Mouse (Mus musculus) olfactory bulb, adult 2 months (tissue): ENCODE data around the gene Frmd4a. TPM values are rescaled to one million over a fixed set of nuclear protein-coding genes. Genes with fewer than 3 reads are reported as not detected.

Experiments
- H3K27ac ChIP-seq: fragments of 200-500 bp; 2 replicates; pipeline ENCODE4 v1.5.1; 2012; ENCODE audit warnings: low read depth, low read length; ENCODE audit not compliant: insufficient read depth
- H3K4me1 ChIP-seq: fragments of 200-500 bp; 2 replicates; pipeline ENCODE4 v1.6.1; 2012; ENCODE audit warnings: low read length; ENCODE audit not compliant: control insufficient read depth, insufficient read depth
- H3K4me3 ChIP-seq: fragments of 200-500 bp; 2 replicates; pipeline ENCODE4 v1.5.1; 2012; ENCODE audit warnings: mild to moderate bottlenecking, low read depth, low read length, moderate library complexity; ENCODE audit not compliant: insufficient read depth
- CTCF ChIP-seq: fragments of 200-500 bp; IDR thresholded peaks from 2 replicates; pipeline ENCODE4 v1.5.1; 2012; ENCODE audit warnings: low read depth, mild to moderate bottlenecking, low read length, moderate library complexity; ENCODE audit not compliant: insufficient read depth
- POLR2A ChIP-seq: fragments of 200-500 bp; IDR thresholded peaks from 2 replicates; pipeline ENCODE4 v1.6.1; 2012; ENCODE audit warnings: mild to moderate bottlenecking, low read depth, low read length, moderate library complexity; ENCODE audit not compliant: insufficient read depth
- WGBS: fragments of 180-500 bp; shearing (Covaris S2); methylation state at CpG from one replicate; pipeline ENCODE4 v1.1.7; 2018; 5-methylcytosine and 5-hydroxymethylcytosine counted together
- polyA plus RNA-seq: library from polyadenylated mRNA; stranded (reverse); fragments of >200 nt; gene quantifications from 2 replicates; pipeline ENCODE4 v1.2.4, GENCODE M21; 2012; ENCODE audit warnings: low replicate concordance; ENCODE audit not compliant: missing spikeins, insufficient read depth, insufficient read length

Frmd4a gene
- polyA plus RNA-seq, 1 experiment, result not detected

DNA sequence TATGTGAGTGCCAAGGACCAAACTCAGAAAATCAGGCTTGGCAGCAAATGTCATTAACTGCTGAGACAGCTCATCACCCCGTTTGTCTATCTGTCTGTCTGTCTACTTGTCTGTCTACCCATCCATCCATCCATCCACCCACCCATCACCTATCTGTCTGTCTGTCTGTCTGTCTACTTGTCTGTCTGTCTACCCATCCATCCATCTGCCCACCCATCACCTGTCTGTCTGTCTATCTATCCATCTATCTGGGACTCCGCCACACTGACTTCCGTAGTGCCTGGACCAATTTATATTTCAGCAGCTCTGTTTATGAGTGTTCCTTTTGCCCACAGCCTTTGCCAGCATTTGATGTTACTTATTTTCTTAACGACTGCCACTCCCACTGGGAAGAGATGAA is 375.5 kb downstream of the Frmd4a start:
- no peak overlapping the region for H3K27ac ChIP-seq
- no peak overlapping the region for H3K4me3 ChIP-seq
- TF ChIP-seq POLR2A, result no peak
- TF ChIP-seq CTCF, result no peak
- 79% methylated on average over 4 of the region's 4 CpGs for WGBS
- H3K4me1 ChIP-seq, result peaks cover 5% of the 10 kb centered on the region; the same call in 1 of the 2 replicates

DNA sequence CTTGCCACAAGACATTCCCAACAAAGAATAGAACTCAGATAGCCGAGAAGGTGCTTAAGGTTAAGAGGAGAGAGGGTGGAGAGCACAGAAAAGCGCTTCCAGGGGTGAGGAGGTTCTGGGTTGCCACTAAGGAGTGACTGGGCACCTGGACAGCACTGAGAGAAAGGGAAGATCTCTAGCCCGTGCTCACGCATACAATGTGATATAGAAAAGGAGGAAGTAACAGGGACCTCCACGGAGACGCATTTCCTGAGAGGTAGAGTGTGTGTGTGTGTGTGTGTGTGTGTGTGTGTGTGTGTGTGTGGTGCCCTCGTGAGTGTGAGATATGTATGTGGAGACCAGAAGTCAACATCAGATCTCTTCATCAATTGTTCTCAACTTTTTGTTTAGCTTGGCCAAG is 377.1 kb downstream of the Frmd4a start:
- 91% methylated on average over 7 of the region's 7 CpGs for WGBS
- TF ChIP-seq CTCF, result no peak
- TF ChIP-seq POLR2A, result no peak
- H3K4me1 ChIP-seq, result peaks cover 3% of the 10 kb centered on the region; the same call in 1 of the 2 replicates
- no peak overlapping the region for H3K27ac ChIP-seq
- H3K4me3 ChIP-seq, result no peak overlapping the region

DNA sequence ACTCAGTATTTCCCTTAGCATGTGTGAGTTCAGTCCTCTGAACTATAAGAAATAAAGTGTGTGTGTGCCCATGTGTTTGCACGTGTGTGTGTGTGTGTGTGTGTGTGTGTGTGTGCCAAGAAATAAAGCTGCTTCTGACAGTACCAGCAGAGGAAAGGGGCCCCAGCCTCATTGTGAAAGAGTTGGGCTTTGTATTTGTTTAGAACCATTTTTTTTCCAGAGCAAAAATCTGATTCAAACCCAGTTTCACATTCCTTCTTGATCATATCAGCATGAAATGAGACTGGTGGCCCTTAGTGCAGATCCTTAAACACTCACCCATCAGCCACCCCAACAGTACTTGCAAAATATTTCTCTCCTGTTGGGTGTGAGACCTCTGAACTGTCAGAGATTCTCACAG is 382.2 kb downstream of the Frmd4a start:
- WGBS, result 57% methylated on average over 1 of the region's 1 CpGs
- no peak overlapping the region for H3K27ac ChIP-seq
- TF ChIP-seq CTCF (no peak), POLR2A (no peak)
- no peak overlapping the region for H3K4me3 ChIP-seq
- 0 out of 2 replicates have a peak, but pooled peaks cover 7% of the 10 kb centered on the region for H3K4me1 ChIP-seq

DNA sequence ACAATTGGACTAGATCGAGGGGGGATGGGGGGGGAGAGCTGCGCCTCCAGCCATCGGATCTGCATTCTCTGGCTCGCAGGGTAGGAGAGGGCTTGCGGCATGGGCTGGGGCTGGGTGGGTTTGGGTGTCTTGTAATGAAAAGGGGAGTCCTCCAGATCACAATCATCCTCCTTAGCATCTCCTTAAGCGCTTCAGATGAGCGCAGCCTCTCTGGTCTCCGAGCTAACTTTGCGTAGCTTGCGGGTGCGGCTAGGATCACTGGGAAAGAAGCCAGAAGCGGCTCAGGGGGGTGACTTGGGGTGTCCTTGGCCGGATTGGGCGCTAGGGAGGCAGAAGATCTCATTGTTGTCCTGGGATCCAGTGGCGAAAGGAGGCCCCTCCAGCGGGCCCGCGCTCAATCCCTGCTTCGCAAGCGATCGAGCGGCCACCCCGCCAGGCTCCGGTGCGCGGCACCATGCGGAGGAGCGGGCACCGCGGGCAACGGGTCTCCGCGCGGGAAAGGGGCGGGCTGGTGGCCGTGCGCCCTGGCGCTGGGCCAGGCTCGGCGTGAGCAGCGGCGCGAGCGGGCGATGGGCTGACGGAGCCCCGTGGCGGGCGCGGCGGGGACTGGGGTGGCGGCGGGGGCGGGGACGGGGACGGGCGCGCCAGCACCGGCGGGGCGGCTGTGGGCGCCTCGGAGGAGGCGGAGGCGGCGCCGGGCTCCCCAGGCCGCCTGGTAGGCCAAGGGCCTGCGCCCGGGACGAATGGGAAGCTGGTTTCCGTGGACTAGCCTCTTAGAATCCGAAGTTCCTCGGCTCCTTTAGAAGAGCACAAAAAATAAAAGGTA is 383.5 kb downstream of the Frmd4a start:
- 0 out of 2 replicates have a peak, but pooled peaks cover 7% of the 10 kb centered on the region for H3K4me1 ChIP-seq
- H3K4me3 ChIP-seq, result peak overlapping the region; percentile 79
- peak overlapping the region; percentile 83 for H3K27ac ChIP-seq
- 0 out of 2 replicates have a peak, but pooled peaks have one; percentile 16 for TF ChIP-seq POLR2A
- TF ChIP-seq CTCF, result no peak
- 1% methylated on average over 53 of the region's 74 CpGs for WGBS

DNA sequence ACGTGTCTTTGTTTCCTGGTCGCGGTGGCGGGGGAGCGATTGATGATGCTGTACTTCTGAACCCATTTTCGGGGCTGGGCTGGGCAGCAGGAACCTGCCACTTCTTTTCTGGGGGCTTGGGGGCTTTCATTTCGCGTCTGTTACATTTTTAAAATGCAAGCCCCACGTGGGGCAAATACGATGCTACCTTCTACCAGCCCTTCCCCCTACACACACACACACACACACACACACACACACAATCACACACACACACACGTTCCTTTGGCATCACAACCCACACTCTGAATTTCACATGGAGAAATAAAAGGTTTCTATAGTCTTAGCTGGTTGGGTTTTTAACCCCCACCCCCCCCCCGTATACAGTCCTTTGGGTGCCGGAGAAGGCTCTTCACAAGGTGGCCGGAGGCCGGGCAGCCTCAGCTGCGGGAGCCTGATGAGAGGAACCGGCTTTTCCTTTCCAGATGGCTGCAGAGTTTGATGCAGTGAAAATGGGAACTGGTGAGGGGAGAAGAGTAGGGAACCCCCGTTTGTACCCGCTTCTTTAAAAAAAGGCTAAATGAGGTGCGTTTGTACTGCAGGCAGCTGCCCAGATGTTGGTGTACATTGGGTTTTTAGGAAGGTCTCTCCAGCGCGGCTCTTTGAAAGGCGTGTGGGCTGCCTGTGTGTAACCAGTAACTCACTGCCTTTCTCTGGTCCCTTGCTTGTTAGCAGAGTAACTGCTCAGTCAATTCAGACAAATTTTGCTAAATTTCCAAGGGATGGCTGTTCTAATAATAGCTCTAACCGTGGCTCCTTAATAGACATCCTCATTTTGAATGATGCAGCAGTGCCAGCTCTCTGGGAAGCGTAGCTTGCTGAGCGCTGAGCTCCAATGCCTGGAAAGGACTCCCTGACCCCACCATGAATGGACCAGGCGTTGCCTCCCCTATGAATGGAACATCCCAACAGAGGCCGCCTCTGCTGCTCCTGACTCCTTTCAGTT is 384.4 kb downstream of the Frmd4a start:
- Histone ChIP-seq H3K27ac (peak overlapping the region; percentile 79), H3K4me3 (peak overlapping the region; percentile 79), H3K4me1 (0 out of 2 replicates have a peak, but pooled peaks cover 7% of the 10 kb centered on the region)
- WGBS, result 2% methylated on average over 28 of the region's 28 CpGs
- TF ChIP-seq POLR2A (no peak), CTCF (no peak)

DNA sequence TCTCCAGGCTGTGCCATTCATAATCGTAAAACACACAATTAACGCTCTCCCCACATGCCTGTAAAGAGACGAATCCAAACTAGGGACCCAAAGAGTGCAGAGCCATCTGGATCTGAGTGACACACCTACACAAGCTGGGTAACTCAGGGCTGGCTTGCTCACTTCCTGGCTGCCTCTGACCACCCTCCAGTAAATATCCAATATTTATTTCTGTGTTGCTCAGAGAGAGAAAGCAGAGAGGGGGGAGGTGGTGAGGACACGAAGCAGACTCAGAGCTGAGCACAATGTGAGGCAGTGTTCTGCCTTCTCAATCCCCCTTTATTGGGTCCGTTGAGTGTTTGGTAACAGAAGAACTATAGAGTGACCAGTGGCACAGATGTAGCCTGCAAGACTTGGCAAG is 389.5 kb downstream of the Frmd4a start:
- Histone ChIP-seq H3K27ac (no peak overlapping the region), H3K4me3 (no peak overlapping the region), H3K4me1 (peaks cover 17% of the 10 kb centered on the region)
- 44% methylated on average over 5 of the region's 5 CpGs for WGBS
- TF ChIP-seq CTCF (no peak), POLR2A (no peak)

DNA sequence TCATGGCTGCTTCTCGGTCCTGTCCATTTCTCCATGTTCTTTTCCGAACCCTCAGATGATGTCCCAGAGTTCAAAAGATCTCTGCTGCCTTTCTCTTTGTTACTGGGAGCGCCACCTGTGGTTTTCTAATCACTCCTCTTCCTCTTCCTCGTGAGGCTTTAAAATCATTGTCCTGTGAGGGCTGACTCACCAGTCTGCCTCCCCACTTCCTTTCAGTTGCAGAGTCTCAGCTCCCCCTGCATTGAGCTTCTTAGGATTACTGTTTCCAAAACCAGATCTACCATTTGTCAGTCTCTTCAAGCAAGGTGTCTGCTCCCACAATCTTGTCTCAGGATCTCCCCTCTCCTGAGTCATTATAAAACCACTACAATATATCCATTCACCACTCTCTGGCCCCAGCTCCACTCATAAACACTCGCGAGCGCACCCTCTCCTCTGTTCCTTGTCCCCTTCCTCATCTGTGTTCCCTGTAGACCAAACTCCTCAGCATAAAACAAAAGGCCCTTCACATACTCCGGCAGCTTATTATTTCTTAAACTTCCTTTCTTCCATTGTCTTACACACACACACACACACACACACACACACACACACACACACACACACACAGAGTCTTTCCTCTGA is 392.4 kb downstream of the Frmd4a start:
- WGBS, result 53% methylated on average over 8 of the region's 8 CpGs
- TF ChIP-seq POLR2A (no peak), CTCF (no peak)
- Histone ChIP-seq H3K4me3 (no peak overlapping the region), H3K4me1 (peaks cover 19% of the 10 kb centered on the region), H3K27ac (0 out of 2 replicates have a peak overlapping the region, but pooled peaks have one; percentile 17)

DNA sequence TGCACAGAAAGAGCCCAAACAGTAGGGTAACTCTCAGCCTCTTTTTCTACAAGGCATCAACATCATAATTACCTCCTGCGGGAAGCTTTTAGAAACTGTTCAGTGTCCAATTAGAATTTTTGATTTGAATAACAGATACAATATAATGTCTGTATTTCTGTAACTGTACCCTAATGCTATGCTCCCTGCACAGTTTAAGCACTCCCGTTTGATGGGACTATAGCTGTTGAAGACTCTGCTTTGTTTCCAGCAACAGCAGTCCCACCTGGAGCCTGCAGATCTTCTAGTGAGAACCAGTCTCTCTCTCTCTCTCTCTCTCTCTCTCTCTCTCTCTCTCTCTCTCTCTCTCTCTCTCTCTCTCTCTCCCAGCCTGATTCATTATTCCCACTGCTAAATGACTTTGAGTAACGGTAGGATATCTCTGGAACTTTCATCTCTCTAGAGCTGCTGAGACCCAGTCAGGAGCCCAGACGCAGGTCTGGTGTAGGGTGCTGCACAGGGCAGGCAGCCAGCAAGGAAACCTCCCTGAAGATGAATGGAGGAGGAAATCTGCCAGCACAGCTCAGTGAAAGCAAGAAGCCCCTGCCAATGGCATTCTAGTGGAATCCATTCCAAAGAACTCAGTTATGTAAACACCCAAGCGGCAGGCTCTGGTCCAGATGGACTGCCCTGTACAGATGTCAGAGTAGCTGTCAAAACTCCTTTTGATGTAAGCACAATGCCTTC is 395.5 kb downstream of the Frmd4a start:
- 31% methylated on average over 5 of the region's 5 CpGs for WGBS
- TF ChIP-seq POLR2A, result no peak
- TF ChIP-seq CTCF, result no peak
- peaks cover 17% of the 10 kb centered on the region for H3K4me1 ChIP-seq
- H3K27ac ChIP-seq, result no peak overlapping the region
- no peak overlapping the region for H3K4me3 ChIP-seq
